Mouse (Mus musculus): Measurements from ENCODE around the gene Clic4. TPM values are rescaled to one million over a fixed set of nuclear protein-coding genes. Genes with fewer than 3 reads are reported as not detected.
A peak's percentile ranks its signal among the peaks of the same experiment; 100 is the strongest.

Clic4 gene
- total and polyA plus RNA-seq, 2 experiments from 2014 or later, result 41.5 to 65.2 TPM

- Histone ChIP-seq H3K4me3 (ENCODE audit: low read depth, low read length) (no peak overlapping the region), H3K9me3 (ENCODE audit: low read length) (no peaks in the 10 kb centered on the region), H3K9ac (no peak overlapping the region), H3K4me1 (ENCODE audit: insufficient read depth) (no peaks in the 10 kb centered on the region; the same call in 1 of the 2 replicates), H3K4me2 (ENCODE audit: low read depth) (no peak overlapping the region), H3K36me3 (ENCODE audit: insufficient read depth) (no peaks in the 10 kb centered on the region), H3K27ac (ENCODE audit: low read depth, low read length) (no peak overlapping the region), H3K27me3 (ENCODE audit: insufficient read depth, low read length) (no peaks in the 10 kb centered on the region)
- DNase-seq (no peak), ATAC-seq (peak; percentile 77)
- no peak for TF ChIP-seq CTCF (IDR thresholded peaks at IDR 0.05; ENCODE audit: low read depth)
- WGBS, result 59% methylated on average over 8 of the region's 8 CpGs
These were observed 37.1 kb downstream of the Clic4 start for GRCm38 (mm10) chr4:135235546-135235945.

- no peak for ATAC-seq
- no peak overlapping the region for H3K4me2 ChIP-seq (ENCODE audit: low read depth)
- no peaks in the 10 kb centered on the region for H3K27me3 ChIP-seq (ENCODE audit: insufficient read depth, low read length)
- no peak for DNase-seq
- no peak overlapping the region for H3K27ac ChIP-seq (ENCODE audit: low read depth, low read length)
- no peak for TF ChIP-seq CTCF (IDR thresholded peaks at IDR 0.05; ENCODE audit: low read depth)
- H3K4me3 ChIP-seq (ENCODE audit: low read depth, low read length), result no peak overlapping the region
- H3K4me1 ChIP-seq (ENCODE audit: insufficient read depth), result no peaks in the 10 kb centered on the region; the same call in 1 of the 2 replicates
- H3K9ac ChIP-seq, result no peak overlapping the region
- no peaks in the 10 kb centered on the region for H3K9me3 ChIP-seq (ENCODE audit: low read length)
- H3K36me3 ChIP-seq (ENCODE audit: insufficient read depth), result no peaks in the 10 kb centered on the region
- 83% methylated on average over 5 of the region's 5 CpGs for WGBS
These were observed 40.1 kb downstream of the Clic4 start for GRCm38 (mm10) chr4:135232563-135232962.

- Histone ChIP-seq H3K36me3 (ENCODE audit: insufficient read depth) (no peaks in the 10 kb centered on the region), H3K9ac (no peak overlapping the region), H3K4me3 (ENCODE audit: low read depth, low read length) (no peak overlapping the region), H3K4me1 (ENCODE audit: insufficient read depth) (no peaks in the 10 kb centered on the region; the same call in 1 of the 2 replicates), H3K4me2 (ENCODE audit: low read depth) (no peak overlapping the region), H3K27ac (ENCODE audit: low read depth, low read length) (no peak overlapping the region), H3K27me3 (ENCODE audit: insufficient read depth, low read length) (no peaks in the 10 kb centered on the region), H3K9me3 (ENCODE audit: low read length) (no peaks in the 10 kb centered on the region)
- WGBS, result 63% methylated on average over 5 of the region's 5 CpGs
- no peak for TF ChIP-seq CTCF (IDR thresholded peaks at IDR 0.05; ENCODE audit: low read depth)
- no peak for ATAC-seq
- DNase-seq, result no peak
These were observed 41.1 kb downstream of the Clic4 start for GRCm38 (mm10) chr4:135231543-135231942.

- TF ChIP-seq CTCF (IDR thresholded peaks at IDR 0.05; ENCODE audit: low read depth), result no peak
- no peak for DNase-seq
- H3K4me2 ChIP-seq (ENCODE audit: low read depth), result no peak overlapping the region
- H3K27ac ChIP-seq (ENCODE audit: low read depth, low read length), result no peak overlapping the region
- H3K4me3 ChIP-seq (ENCODE audit: low read depth, low read length), result no peak overlapping the region
- H3K27me3 ChIP-seq (ENCODE audit: insufficient read depth, low read length), result no peaks in the 10 kb centered on the region
- no peaks in the 10 kb centered on the region for H3K36me3 ChIP-seq (ENCODE audit: insufficient read depth)
- 55% methylated on average over 3 of the region's 3 CpGs for WGBS
- no peak for ATAC-seq
- H3K4me1 ChIP-seq (ENCODE audit: insufficient read depth), result no peaks in the 10 kb centered on the region; the same call in 1 of the 2 replicates
- no peaks in the 10 kb centered on the region for H3K9me3 ChIP-seq (ENCODE audit: low read length)
- H3K9ac ChIP-seq, result no peak overlapping the region
These were observed 41.5 kb downstream of the Clic4 start for GRCm38 (mm10) chr4:135231136-135231535.

GRCm38 (mm10) chr4:135230661-135231060 is 42.0 kb downstream of the Clic4 start:
- no peaks in the 10 kb centered on the region for H3K36me3 ChIP-seq (ENCODE audit: insufficient read depth)
- no peaks in the 10 kb centered on the region; the same call in 1 of the 2 replicates for H3K4me1 ChIP-seq (ENCODE audit: insufficient read depth)
- H3K9ac ChIP-seq, result no peak overlapping the region
- no peaks in the 10 kb centered on the region for H3K27me3 ChIP-seq (ENCODE audit: insufficient read depth, low read length)
- no peak overlapping the region for H3K4me2 ChIP-seq (ENCODE audit: low read depth)
- no peak overlapping the region for H3K27ac ChIP-seq (ENCODE audit: low read depth, low read length)
- DNase-seq, result no peak
- no peak overlapping the region for H3K4me3 ChIP-seq (ENCODE audit: low read depth, low read length)
- ATAC-seq, result no peak
- WGBS, result 36% methylated on average over 5 of the region's 5 CpGs
- H3K9me3 ChIP-seq (ENCODE audit: low read length), result no peaks in the 10 kb centered on the region
- TF ChIP-seq CTCF (IDR thresholded peaks at IDR 0.05; ENCODE audit: low read depth), result no peak

GRCm38 (mm10) chr4:135229871-135230270 is 42.7 kb downstream of the Clic4 start:
- Histone ChIP-seq H3K9ac (no peak overlapping the region), H3K27me3 (ENCODE audit: insufficient read depth, low read length) (no peaks in the 10 kb centered on the region), H3K36me3 (ENCODE audit: insufficient read depth) (no peaks in the 10 kb centered on the region), H3K4me3 (ENCODE audit: low read depth, low read length) (no peak overlapping the region), H3K9me3 (ENCODE audit: low read length) (no peaks in the 10 kb centered on the region), H3K4me1 (ENCODE audit: insufficient read depth) (no peaks in the 10 kb centered on the region; the same call in 1 of the 2 replicates), H3K4me2 (ENCODE audit: low read depth) (no peak overlapping the region), H3K27ac (ENCODE audit: low read depth, low read length) (no peak overlapping the region)
- ATAC-seq (no peak), DNase-seq (no peak)
- no peak for TF ChIP-seq CTCF (IDR thresholded peaks at IDR 0.05; ENCODE audit: low read depth)
- 67% methylated on average over 4 of the region's 4 CpGs for WGBS

GRCm38 (mm10) chr4:135228136-135228535 is 44.5 kb downstream of the Clic4 start:
- Histone ChIP-seq H3K4me3 (ENCODE audit: low read depth, low read length) (no peak overlapping the region), H3K9ac (no peak overlapping the region), H3K4me1 (ENCODE audit: insufficient read depth) (no peaks in the 10 kb centered on the region), H3K27me3 (ENCODE audit: insufficient read depth, low read length) (no peaks in the 10 kb centered on the region), H3K27ac (ENCODE audit: low read depth, low read length) (no peak overlapping the region), H3K9me3 (ENCODE audit: low read length) (no peaks in the 10 kb centered on the region), H3K4me2 (ENCODE audit: low read depth) (no peak overlapping the region), H3K36me3 (ENCODE audit: insufficient read depth) (no peaks in the 10 kb centered on the region)
- ATAC-seq (no peak), DNase-seq (no peak)
- no peak for TF ChIP-seq CTCF (IDR thresholded peaks at IDR 0.05; ENCODE audit: low read depth)
- 80% methylated on average over 3 of the region's 3 CpGs for WGBS

Measured in forebrain, postnatal 0 days (tissue).